Mouse (Mus musculus) retina, embryonic 14.5 days (tissue): ENCODE data around the gene Taf12.

ENCODE experiments used
- DNase-seq: peaks from one replicate; pipeline ENCODE4 v3.0.0-alpha.2; 2015; ENCODE audit warnings: low spot score

Taf12 gene

DNA sequence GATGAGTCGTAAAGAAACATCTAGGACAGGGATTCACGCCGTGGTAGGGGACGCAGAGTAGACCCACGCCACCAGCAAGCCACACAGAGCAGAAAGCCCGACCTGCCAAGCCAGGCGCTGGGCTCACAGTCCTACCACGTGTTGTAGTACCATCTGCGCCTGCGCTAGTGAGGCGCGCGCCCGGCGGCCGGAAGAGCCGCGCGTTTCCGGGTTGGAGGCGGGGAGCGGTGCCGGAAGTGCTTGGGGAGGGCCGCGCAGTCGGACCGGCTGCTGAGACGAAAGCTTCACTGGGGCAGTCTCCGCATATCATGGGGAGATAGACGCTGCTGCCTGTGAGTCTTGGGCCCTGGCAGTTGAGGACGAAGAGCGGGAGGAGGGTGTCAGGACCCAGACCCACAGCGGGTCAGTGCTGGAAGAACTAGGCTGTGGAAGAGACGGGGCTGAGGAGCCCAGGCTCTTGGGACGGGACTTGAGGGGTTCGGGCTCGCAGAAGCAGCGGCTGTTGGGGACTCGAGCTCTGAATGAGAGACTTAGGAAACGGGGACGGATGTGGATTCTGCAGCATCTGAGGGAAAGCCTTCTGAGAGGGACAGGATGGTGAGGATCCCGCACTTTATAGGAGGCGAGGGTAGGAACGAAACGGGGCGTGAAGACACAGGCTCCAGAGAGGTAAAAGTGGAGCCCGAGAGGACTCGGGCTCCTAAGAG is at the start of gene Taf12:
TSS of gene Taf12 (plus strand) at position 220 of the 707 bp plus-strand sequence.
- DNase-seq: peak; percentile 94

- no peak for DNase-seq
Measured at GRCm38 (mm10) chr4:132230422-132230821, 43.8 kb upstream of the Taf12 start.

GRCm38 (mm10) chr4:132234710-132235109 is 39.5 kb upstream of the Taf12 start:
- no peak for DNase-seq

DNA sequence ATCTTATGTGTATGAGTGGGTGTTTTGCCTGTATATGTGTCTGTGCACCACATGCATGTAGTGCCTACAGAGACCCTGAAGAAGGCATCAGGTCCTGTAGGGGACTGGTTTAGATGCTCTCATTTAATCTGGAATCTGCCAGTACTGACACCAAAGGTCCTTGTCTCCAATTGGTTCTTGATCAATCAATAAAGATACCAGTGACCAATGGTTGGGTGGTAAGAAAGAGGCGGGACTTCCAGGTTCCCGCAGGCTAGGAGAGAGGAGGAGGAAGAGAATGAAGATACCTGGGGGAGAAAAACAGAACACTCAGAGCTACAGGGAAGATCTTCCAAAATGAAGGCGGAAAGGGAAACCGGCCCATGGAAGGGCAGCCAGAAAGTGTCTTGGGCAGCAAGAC is 35.8 kb upstream of the Taf12 start:
- no peak for DNase-seq

DNA sequence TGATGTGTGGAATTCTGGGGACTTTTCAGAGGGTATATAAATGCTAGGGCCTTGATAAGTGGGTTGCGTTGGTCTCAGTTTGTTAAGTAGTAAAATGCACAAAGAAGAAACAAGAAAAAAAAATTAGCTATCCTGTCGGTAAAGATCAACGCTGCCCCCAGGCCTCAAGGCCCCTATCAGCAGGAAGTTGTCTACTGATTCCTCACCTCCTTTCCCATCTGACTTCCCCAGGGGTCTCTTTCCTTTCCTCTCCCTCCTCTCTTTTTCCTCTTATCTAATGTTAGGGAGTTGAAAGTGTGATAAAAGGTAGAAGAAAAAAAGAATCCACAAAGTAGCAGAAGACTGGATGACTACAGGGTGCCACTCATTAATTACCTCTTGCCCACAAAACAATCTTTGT is 33.8 kb upstream of the Taf12 start:
- DNase-seq: no peak

GRCm38 (mm10) chr4:132241208-132241607 is 33.0 kb upstream of the Taf12 start:
- DNase-seq: no peak

DNA sequence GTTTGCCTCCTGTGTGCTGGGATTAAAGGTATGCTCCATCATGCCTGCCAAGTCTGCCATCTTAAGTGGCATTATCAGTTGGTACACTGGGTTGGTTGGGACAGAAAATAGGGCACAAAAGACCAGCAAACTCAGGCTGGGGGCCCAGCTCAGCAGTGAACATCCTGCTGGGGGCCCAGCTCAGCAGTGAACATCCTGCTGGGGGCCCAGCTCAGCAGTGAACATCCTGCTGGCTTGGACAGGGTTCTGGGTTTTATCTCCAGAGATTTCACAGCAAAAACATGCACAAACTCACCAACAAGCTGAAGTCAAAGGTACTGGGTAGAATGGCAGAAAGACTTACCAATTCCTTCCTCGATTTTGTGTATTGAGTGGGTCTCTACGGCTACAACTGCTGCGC is 28.5 kb upstream of the Taf12 start:
- no peak for DNase-seq

- no peak for DNase-seq
Measured at GRCm38 (mm10) chr4:132247451-132247997, 26.7 kb upstream of the Taf12 start.

- no peak for DNase-seq
Measured at GRCm38 (mm10) chr4:132251596-132251995, 22.6 kb upstream of the Taf12 start.

DNA sequence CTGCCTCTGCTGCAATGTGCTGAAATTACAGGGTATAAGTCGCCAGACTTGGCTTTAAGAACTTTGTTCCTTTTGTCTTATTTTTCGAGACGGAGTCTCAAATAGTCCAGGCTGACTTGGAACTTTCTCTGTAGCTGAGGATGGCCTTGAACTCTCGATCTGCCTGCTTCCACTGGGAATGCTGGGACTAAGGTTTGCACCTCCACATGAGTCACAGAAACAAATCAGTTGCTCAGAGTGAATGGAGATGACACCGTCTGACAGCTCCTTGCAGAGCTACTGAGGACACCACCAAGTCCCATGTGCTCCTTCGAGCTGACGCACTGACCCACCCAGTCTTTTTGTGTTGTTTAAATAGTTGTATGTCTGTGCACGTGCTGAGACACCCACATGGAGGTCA is 21.0 kb upstream of the Taf12 start:
- DNase-seq: no peak

DNA sequence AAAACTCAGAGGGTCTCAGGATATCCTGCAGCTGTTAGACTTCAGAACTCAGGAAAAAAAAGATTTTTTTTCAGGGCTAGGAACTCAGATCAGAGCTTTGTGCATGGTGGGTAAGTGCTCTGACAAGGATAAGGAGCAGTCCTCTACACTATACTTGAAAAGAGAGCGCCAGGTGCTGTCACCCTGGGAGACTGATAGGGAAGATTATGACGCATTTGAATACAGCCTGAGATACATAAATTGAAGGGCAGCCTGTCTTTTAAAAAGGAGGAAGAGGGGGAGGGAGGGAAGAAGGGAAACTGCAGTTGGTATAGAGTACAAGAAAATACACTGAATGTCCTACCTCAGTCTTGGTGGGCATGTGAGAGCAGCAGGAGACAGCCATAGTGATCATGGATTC is 20.6 kb upstream of the Taf12 start:
- no peak for DNase-seq

DNA sequence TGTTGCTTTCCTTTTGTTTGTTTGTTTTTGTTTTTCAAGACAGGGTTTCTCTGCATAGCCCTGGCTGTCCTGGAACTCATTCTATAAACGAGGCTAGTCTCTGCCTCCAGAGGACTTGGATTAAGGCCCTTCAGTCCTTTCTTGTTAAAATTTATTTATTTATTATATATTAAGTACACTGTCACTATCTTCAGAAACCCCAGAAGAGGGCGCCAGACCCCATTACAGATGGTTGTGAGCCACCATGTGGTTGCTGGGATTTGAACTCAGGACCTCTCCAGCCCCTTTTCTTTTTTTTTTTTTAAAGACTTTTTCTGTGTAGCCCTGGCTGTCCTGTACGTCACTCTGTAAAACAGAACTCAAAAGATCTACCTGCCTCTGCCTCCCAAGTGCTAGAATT is 19.2 kb upstream of the Taf12 start:
- DNase-seq: peak; percentile 39

GRCm38 (mm10) chr4:132256384-132256783 is 17.8 kb upstream of the Taf12 start:
- no peak for DNase-seq

- DNase-seq: no peak
Measured at GRCm38 (mm10) chr4:132259248-132259647, 14.9 kb upstream of the Taf12 start.

DNA sequence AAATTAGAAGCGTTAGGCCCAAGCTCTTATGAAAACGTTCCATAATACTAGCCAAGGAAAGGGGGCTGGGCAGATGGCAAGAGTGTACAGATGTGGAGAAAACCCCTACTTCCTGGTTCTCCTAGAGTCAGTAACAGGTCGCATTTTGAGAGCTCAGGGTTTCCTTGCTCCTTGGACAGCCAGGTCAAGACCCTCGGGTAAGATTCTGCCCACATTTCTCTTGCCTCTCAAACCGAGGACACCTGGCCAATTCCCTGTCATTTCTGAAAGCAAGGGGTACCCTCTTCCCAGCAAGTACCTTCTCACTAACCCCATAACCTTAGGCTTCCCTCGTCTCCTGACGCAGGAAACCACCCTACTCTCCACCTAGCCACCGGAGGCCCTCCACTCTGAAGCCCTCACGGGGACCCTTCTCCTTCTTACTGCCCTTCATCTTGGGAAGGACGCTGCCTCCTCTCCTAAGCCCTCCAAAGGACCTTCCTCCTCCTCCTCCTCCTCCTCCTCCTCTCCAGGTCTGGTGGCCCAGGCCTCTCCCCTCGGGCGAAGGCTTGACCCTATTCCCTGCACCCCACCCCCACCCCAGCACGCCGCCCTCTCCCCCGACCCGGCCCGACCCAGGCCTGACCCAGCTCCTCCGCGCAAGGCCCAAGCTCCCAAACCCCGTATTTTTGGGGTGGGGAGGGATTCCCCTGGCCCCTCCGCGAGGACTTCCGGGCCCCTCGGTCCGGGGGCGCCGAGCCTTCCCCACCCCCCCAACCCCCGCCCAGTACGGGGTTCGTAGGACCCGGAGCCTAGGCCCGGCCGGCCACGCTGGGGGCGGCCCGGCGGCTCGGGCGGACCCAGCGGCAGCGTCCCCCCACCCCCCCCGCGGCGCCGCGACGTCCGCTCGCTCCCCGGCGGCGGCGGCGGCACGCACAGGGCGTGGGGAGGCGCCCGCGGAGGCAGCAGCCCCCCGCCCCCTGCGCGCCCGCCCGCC is 13.5 kb upstream of the Taf12 start:
- peak; percentile 67 for DNase-seq

GRCm38 (mm10) chr4:132261514-132262357 is 12.4 kb upstream of the Taf12 start, which contains the start of gene Gmeb1:
Gmeb1 (minus strand) TSS chr4:132261602.
- peak; percentile 88 for DNase-seq

GRCm38 (mm10) chr4:132262358-132262616 is 11.9 kb upstream of the Taf12 start:
- no peak for DNase-seq

DNA sequence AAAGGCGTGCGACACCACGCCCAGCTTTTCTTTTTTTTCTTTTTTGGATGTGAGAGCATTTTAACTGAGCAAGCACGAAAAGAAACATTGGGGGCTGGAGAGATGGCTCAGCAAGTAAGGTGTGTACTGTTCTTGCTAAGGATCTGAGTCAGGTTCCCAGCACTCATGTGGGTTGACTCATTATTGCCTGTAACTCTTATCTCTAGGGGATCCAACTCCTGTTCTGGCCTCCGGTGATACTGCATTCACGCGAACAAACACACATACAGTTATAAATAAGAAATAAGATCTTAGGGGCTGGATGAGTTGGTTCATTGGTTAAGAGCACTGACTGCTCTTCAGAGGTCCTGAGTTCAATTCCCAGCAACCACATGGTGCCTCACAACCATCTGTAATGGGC is 10.9 kb upstream of the Taf12 start:
- DNase-seq: no peak

DNA sequence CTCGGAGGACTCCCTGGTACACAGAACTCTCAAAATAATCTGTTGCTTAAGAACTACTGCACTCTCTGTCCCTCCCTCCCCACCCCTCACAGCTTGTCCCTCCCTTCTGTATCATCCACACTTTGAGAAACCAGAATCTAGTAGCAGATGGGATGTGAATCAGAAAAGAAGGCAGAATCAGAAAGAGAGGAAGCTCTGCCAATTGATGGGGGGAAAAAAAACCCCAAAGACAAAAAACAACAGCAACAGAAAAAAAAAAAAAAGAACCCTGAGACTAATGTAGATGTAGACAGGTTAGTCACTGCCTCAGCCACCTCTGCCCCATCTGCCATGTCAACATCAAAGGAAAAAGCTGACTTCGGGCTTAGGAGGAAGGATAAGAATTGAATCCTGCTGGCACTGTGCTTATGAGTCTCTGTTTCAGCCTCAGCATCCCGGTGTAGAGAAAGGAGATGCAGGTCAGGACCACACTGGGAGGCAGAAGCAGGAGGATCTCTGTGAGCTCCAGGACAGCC is 7.3 kb upstream of the Taf12 start:
- DNase-seq: no peak

DNA sequence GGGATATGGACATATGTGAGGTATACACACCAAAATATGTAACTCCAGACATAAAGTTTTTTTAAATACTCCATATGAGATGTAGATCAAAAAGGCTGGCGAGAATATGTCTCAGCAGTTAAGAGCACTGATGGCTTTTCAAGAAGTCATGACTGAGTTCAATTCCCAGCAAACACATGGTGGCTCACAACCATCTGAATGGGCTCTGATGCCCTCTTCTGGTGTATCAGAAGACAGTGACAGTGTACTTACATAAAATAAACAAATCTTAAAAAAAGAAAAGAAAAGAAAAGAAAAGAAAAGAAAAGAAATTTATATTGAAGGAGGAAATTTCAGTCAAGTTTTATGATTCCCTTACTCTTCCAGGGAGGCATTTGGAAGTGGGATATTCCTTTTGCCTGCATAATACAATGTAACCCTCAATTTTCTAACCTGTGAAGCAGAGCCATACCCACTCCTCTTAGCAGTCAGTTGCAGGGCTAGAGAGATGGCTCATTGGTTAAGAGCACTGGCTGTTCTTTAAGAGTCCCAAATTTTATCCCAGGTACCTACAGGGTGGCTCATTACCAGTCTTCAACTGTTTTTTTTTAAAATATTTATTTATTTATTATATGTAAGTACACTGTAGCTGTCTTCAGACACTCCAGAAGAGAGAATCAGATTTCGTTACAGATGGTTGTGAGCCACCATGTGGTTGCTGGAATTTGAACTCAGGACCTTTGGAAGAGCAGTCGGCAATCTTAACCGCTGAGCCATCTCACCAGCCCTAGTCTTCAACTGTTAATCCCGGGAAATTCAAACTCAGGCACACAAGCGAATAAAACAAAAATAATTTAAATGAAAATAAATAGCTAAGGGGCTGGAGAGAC is 5.1 kb upstream of the Taf12 start:
- peak; percentile 61 for DNase-seq
